Mouse (Mus musculus): ENCODE measurements at regions not wholly inside any gene's neighbourhood (a gene's known extent, or its start where the extent isn't known, plus 50 kb on each side); places are given as distances from the start of the nearest gene placed in this dataset.
A peak's percentile ranks its signal among the peaks of the same experiment; 100 is the strongest.
"Not testable (repeated sequence)": the region's sequence is repeated elsewhere in the genome, so short reads cannot be mapped to it uniquely, and the experiment has no call there.

DNA sequence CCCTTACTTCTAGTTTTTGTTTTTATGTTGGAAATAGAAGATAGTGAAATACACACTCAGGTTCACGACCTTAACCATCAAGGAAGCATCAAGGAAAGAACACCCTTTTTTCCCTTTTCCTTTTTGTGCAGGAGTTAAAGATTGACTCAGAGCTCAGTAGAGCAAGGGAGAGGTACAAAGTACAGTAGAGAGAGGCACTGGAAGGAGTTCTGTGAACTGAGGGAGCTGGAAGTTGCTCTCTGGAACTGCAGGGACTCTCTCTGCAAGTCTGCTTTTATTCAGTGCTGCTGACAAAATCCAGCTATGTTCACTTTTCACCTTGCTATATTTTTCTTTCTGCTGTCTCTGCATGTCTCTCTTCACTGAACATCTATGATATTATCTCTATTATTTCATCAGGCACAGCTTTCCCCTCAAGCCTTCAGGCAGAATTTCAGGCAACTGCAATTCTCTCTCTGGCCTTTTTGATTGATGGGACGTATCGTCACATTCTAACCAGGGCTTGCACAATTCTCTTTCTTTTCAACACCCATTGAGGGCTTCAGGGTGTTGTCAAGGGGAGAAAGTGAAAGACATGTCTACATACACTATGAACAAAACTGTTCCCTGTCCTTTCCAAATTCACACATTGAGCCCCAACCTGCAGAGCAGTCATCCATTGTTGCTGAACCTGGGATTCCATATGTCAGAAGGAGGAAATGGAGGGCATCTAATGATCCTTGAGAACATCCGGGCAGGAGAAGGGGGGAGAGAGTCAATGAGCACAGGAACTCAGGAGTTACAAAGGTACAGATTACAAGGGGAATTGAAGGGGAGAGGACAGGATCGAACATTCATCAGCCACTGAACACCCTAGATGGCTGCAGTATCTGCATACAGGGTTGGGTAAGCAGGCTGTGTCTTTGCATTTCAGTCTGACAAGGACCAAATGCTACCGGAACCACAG is 228.9 kb downstream of the Kif20b start:
- 59% methylated on average over 6 of the region's 6 CpGs for WGBS
- Histone ChIP-seq H3K9ac (no peak overlapping the region), H3K27me3 (replicated peaks) (no peaks in the 10 kb centered on the region), H3K4me2 (0 out of 2 replicates have a peak overlapping the region, but pooled peaks have one; percentile 2), H3K27ac (peak overlapping the region; percentile 44; the same call in 1 of the 2 replicates), H3K4me1 (no peaks in the 10 kb centered on the region), H3K9me3 (no peaks in the 10 kb centered on the region), H3K4me3 (replicated peaks) (no peak overlapping the region), H3K36me3 (no peaks in the 10 kb centered on the region)
- ATAC-seq (ENCODE audit: insufficient read depth, low FRiP score, low read depth) = peak; percentile 72; the same call in 1 of the 2 replicates

DNA sequence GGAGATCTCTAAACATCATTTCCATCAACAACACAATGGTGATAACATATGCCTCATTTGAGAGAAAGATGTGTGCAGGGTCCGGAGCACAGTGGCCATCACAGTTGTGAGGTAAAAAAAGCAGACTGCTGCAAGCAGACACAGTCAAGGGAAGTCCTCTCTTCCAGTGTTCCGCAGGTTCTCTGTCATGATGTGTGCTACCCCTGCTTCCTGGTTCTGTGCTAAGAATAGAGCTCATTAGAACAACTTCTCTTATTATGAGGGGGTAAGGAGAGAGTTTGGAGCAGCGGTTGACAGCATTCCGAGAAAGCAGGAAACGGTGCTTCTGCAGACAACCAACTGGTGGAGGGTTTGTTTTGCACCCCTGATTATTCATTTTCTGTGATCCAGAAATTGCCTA is 229.7 kb downstream of the Kif20b start:
- no peak overlapping the region for H3K4me2 ChIP-seq
- H3K36me3 ChIP-seq = no peaks in the 10 kb centered on the region
- H3K27ac ChIP-seq = no peak overlapping the region
- no peak overlapping the region for H3K9ac ChIP-seq
- no peak overlapping the region for H3K4me3 ChIP-seq (replicated peaks)
- WGBS = 73% methylated on average over 5 of the region's 5 CpGs
- no peaks in the 10 kb centered on the region for H3K9me3 ChIP-seq
- ATAC-seq (ENCODE audit: insufficient read depth, low FRiP score, low read depth) = no peak
- no peaks in the 10 kb centered on the region for H3K4me1 ChIP-seq
- H3K27me3 ChIP-seq (replicated peaks) = no peaks in the 10 kb centered on the region

DNA sequence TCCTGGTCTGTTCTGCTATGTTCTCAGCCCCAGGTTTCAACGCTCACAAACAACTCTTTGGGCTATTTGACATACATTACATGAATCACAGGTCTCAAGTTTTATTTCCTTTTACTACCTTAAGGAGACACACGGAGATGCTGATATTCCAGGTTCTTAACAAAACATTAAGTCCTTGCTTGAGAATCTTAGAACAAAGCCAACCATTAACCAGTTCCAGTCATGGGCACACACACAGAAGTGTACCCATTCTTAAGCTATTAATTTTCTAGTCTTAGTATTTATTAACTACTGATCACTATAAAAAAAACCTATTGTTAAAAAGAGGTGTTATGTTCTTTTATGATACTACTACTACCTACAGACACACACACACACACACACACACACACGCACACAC is 235.7 kb downstream of the Kif20b start:
- Histone ChIP-seq H3K9ac (no peak overlapping the region), H3K36me3 (no peaks in the 10 kb centered on the region), H3K4me3 (replicated peaks) (no peak overlapping the region), H3K27me3 (replicated peaks) (no peaks in the 10 kb centered on the region), H3K4me2 (no peak overlapping the region), H3K27ac (no peak overlapping the region), H3K4me1 (no peaks in the 10 kb centered on the region), H3K9me3 (no peaks in the 10 kb centered on the region)
- no peak for ATAC-seq (ENCODE audit: insufficient read depth, low FRiP score, low read depth)
- WGBS = 85% methylated on average over 3 of the region's 3 CpGs

DNA sequence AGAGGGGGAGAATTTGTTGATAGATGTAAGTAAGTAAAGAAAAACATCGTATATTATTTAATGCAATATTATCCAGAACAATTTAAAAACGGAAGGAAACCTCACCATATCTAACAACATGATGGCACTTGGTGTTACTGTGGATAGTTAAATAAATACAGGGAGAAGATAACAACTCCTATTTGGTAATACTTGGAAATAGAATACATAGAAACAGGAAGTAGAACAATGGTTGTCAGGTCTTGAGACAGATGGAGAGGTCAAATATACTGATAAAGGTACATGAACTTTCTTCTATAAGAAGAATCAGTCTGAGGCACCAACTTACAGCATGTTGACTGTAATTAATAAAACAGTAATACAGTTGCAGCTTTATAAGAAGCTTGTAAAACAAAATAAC is 242.6 kb downstream of the Kif20b start:
- no peaks in the 10 kb centered on the region for H3K36me3 ChIP-seq
- H3K4me1 ChIP-seq = no peaks in the 10 kb centered on the region
- no peak overlapping the region for H3K9ac ChIP-seq
- no peak overlapping the region for H3K27ac ChIP-seq
- no peak overlapping the region for H3K4me3 ChIP-seq (replicated peaks)
- WGBS = 69% methylated on average over 2 of the region's 2 CpGs
- H3K27me3 ChIP-seq (replicated peaks) = no peaks in the 10 kb centered on the region
- H3K9me3 ChIP-seq = no peaks in the 10 kb centered on the region
- H3K4me2 ChIP-seq = no peak overlapping the region
- ATAC-seq (ENCODE audit: insufficient read depth, low FRiP score, low read depth) = no peak

DNA sequence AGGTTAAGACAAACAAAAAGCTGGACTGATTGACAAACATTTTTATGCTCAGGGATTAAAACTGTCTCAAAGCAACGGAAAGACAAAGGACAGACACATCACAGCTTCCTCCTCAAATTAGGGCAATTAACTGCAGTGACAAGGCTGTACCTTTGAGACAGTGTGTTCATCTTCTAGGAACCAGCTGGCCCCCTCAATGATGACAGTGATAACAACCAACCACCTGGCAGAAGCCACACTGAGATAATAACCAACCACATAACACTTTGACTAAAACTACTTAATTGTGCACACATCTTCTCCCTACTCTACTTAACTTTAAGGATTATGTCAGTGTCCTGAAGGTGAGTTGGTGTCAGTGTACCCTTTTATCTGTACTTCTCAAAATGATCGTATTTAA is 248.4 kb downstream of the Kif20b start:
- WGBS = 63% methylated on average over 2 of the region's 2 CpGs

DNA sequence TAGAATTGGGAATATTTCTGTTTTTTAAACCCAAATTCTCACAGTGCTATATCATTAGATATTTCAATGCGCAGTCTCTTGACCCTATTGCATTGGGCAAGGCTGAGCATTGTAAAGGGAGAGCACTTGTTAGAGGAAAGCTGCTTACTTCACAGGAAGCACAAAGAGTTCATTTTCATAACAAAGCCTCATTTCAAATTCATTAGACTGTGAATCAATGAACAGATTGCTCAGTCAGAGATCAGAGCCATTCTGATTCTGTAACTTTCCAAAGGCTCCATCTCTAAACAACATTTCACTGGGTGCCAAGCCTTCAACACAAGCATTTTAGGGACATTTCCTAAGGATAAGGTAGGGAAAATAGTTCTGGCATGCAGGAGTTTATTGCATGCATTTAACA is 257.9 kb downstream of the Kif20b start:
- Histone ChIP-seq H3K4me1 (no peaks in the 10 kb centered on the region), H3K27ac (no peak overlapping the region), H3K9ac (no peak overlapping the region), H3K27me3 (replicated peaks) (no peaks in the 10 kb centered on the region), H3K36me3 (no peaks in the 10 kb centered on the region), H3K4me2 (no peak overlapping the region), H3K4me3 (replicated peaks) (no peak overlapping the region), H3K9me3 (no peaks in the 10 kb centered on the region)
- WGBS = 95% methylated on average over 1 of the region's 1 CpGs
- no peak for ATAC-seq (ENCODE audit: insufficient read depth, low FRiP score, low read depth)

More for the DNA sequence above, 248.4 kb downstream of the Kif20b start:
- H3K27me3 ChIP-seq (replicated peaks) = no peaks in the 10 kb centered on the region
- no peaks in the 10 kb centered on the region for H3K36me3 ChIP-seq
- no peak overlapping the region for H3K4me3 ChIP-seq (replicated peaks)
- H3K4me1 ChIP-seq = no peaks in the 10 kb centered on the region
- H3K4me2 ChIP-seq = no peak overlapping the region
- no peak overlapping the region for H3K9ac ChIP-seq
- no peak overlapping the region for H3K27ac ChIP-seq
- no peak for ATAC-seq (ENCODE audit: insufficient read depth, low FRiP score, low read depth)
- no peaks in the 10 kb centered on the region for H3K9me3 ChIP-seq

DNA sequence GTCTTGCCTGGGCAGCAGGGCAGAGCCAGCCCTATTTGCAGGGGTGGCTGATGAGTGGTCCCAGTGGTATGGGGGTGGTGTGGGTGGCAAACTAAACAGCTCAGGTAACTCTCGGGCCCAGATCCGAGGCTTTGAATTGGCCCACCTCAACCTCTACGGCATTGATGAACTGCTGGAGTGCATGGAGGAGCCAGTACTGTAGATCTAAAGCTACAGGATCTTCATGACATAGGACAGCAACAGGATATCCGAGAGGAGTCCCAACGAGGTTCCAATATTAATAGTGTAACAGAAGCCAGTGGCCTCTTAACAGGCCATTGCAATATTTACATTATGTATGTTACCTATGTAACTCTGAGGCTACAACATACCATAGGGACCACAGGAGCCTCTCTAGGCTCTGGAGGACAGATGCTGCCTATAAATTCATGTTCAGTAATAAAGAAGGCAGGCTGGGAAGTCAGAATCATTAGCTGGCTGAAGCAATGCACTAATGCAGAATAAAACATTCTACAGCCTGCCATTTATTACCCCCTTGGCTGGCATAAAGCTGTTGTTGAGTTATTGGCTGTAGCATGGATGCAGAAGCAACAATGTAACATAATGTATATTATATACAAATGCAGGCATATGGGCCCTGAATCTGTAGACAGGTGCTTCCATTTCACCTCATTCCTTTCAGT is 283.5 kb downstream of the Kif20b start:
- H3K27ac ChIP-seq = no peak overlapping the region
- H3K4me3 ChIP-seq (replicated peaks) = no peak overlapping the region
- ATAC-seq (ENCODE audit: insufficient read depth, low FRiP score, low read depth) = no peak; the same call in 1 of the 2 replicates
- no peaks in the 10 kb centered on the region for H3K36me3 ChIP-seq
- H3K4me1 ChIP-seq = no peaks in the 10 kb centered on the region
- H3K4me2 ChIP-seq = no peak overlapping the region
- no peaks in the 10 kb centered on the region for H3K9me3 ChIP-seq
- WGBS = 75% methylated on average over 5 of the region's 5 CpGs
- no peaks in the 10 kb centered on the region for H3K27me3 ChIP-seq (replicated peaks)
- no peak overlapping the region for H3K9ac ChIP-seq

DNA sequence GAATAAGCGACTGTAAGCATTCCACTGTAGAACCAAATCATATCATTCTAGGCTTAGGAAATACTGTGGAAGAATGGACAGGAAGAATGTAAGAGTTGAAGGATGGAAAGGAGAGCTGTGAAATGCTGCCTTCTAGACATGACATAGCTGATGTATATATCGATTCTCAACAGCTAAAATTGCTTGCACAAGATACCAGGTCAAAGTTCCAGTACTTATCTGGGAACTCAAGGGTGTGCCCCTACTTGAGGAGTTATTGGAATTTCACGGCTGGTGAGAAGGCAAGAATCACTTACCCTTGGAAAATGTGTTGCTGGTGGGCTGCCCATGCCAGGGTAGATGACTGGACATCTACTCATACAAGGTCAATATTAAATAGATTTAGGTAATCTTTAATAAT is 322.0 kb downstream of the Kif20b start:
- no peak overlapping the region for H3K27ac ChIP-seq
- ATAC-seq (ENCODE audit: insufficient read depth, low FRiP score, low read depth) = no peak
- no peaks in the 10 kb centered on the region for H3K4me1 ChIP-seq
- H3K27me3 ChIP-seq (replicated peaks) = no peaks in the 10 kb centered on the region
- no peak overlapping the region for H3K4me3 ChIP-seq (replicated peaks)
- H3K9ac ChIP-seq = no peak overlapping the region
- no peak overlapping the region for H3K4me2 ChIP-seq
- H3K36me3 ChIP-seq = no peaks in the 10 kb centered on the region
- H3K9me3 ChIP-seq = no peaks in the 10 kb centered on the region
- 69% methylated on average over 3 of the region's 3 CpGs for WGBS

DNA sequence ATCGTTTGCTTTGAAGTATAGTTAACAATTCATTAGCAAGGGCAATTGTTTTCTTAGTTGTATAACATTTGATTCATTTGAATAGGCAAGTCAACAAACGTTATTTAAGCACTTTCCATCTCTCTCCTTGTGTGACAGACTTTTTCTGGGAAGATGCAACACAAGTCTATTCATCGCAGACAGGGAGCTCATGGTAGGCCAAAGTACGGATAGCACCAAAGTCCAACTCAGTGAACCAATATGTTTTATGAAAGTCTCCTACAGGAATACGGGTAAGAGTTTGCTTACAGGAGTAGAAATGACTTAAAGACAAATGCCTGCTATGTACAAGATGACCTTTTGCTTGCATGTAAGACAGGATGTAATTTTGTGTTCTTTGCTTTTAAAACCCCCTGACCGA is 325.4 kb downstream of the Kif20b start:
- no peaks in the 10 kb centered on the region for H3K27me3 ChIP-seq (replicated peaks)
- no peak overlapping the region for H3K4me2 ChIP-seq
- no peak overlapping the region for H3K4me3 ChIP-seq (replicated peaks)
- H3K36me3 ChIP-seq = no peaks in the 10 kb centered on the region
- no peaks in the 10 kb centered on the region for H3K9me3 ChIP-seq
- H3K9ac ChIP-seq = no peak overlapping the region
- 76% methylated on average over 6 of the region's 6 CpGs for WGBS
- H3K4me1 ChIP-seq = no peaks in the 10 kb centered on the region
- H3K27ac ChIP-seq = no peak overlapping the region
- no peak for ATAC-seq (ENCODE audit: insufficient read depth, low FRiP score, low read depth)

DNA sequence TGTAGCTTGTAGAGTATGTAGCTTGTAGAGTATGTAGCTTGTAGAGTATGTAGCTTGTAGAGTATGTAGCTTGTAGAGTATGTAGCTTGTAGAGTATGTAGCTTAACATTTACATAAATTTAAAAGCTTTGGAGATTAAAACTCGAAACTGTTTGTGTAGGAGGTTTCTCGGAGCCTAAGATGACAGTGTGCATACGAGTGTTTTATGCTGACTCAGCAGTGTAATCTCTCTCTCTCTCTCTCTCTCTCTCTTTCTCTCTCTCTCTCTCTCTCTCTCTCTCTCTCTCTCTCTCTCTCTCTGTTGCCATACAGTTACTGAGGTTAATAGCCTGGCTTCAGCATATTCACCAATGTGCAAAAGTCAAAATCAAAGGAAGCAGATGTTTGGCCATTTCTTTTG is 336.5 kb downstream of the Kif20b start:
- H3K9me3 ChIP-seq; H3K4me1 ChIP-seq; ATAC-seq (ENCODE audit: insufficient read depth, low FRiP score, low read depth); H3K27ac ChIP-seq; H3K4me3 ChIP-seq (replicated peaks); H3K36me3 ChIP-seq; H3K4me2 ChIP-seq; H3K9ac ChIP-seq; H3K27me3 ChIP-seq (replicated peaks): not testable (repeated sequence)
- WGBS = 72% methylated on average over 3 of the region's 3 CpGs

DNA sequence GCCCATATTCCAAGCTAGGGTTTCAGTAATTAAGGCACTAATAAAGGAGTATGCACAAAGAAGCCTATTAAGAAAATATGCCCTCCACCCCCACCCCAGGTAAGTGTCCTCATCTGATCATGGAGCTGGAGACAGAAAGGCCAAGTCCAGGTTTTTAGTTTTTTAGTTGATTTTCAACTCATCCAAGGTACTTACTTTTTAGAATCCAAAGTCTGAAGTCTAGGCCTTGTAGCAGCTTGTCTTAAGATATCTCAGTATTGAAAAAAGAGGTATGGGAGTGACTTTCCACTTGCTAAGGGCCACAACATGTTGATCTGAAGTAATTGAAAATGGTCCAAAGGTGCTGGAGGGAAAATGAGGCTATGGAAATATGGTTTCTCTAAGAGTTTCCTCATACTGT is 340.9 kb downstream of the Kif20b start:
- no peak overlapping the region for H3K4me2 ChIP-seq
- H3K27me3 ChIP-seq (replicated peaks) = no peaks in the 10 kb centered on the region
- no peak overlapping the region for H3K4me3 ChIP-seq (replicated peaks)
- no peaks in the 10 kb centered on the region for H3K36me3 ChIP-seq
- H3K9ac ChIP-seq = no peak overlapping the region
- H3K9me3 ChIP-seq = no peaks in the 10 kb centered on the region
- H3K4me1 ChIP-seq = no peaks in the 10 kb centered on the region
- ATAC-seq (ENCODE audit: insufficient read depth, low FRiP score, low read depth) = no peak
- no peak overlapping the region for H3K27ac ChIP-seq

DNA sequence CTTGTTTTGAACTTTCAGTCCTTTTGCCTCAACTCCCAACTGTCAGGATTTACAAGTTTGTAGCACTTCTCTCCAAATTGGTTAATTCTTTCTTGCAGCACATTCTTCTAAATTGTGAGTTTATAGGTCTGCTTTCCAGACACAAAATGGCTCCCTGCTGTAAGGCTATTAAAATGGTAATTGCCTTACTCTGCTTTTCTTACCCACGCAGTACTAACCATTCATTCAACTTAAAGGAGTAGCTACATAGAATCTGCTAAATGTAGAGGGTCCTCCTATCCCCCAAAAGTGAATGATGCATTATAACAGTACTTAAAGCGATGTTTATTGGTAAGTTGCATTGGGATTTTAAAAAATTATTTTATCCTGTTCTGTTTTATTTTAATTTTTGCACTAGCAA is 356.2 kb downstream of the Kif20b start:
- no peak overlapping the region for H3K9ac ChIP-seq
- H3K4me3 ChIP-seq (replicated peaks) = no peak overlapping the region
- no peak for ATAC-seq (ENCODE audit: insufficient read depth, low FRiP score, low read depth)
- H3K36me3 ChIP-seq = no peaks in the 10 kb centered on the region
- H3K27ac ChIP-seq = no peak overlapping the region
- H3K4me2 ChIP-seq = no peak overlapping the region
- 63% methylated on average over 2 of the region's 2 CpGs for WGBS
- H3K4me1 ChIP-seq = no peaks in the 10 kb centered on the region
- H3K27me3 ChIP-seq (replicated peaks) = no peaks in the 10 kb centered on the region
- H3K9me3 ChIP-seq = no peaks in the 10 kb centered on the region
